Mouse (Mus musculus): Measurements from ENCODE around the gene Usp50.

Usp50 gene

GRCm38 (mm10) chr2:126743389-126743788 is 39.9 kb downstream of the Usp50 start:
- no peak for DNase-seq (ENCODE audit: low read depth in 2 of 2, low spot score in 2 of 2)

- no peak for DNase-seq (ENCODE audit: low read depth in 2 of 2, low spot score in 2 of 2)
These were observed 43.0 kb downstream of the Usp50 start for GRCm38 (mm10) chr2:126740314-126740713.

GRCm38 (mm10) chr2:126735339-126736073 is 47.8 kb downstream of the Usp50 start:
- no peak for DNase-seq (ENCODE audit: low read depth in 2 of 2, low spot score in 2 of 2)

- DNase-seq (ENCODE audit: low read depth in 2 of 2, low spot score in 2 of 2): no peak
These were observed 52.8 kb downstream of the Usp50 start for GRCm38 (mm10) chr2:126730502-126730901.

GRCm38 (mm10) chr2:126729207-126729606 is 54.1 kb downstream of the Usp50 start:
- no peak for DNase-seq (ENCODE audit: low read depth in 2 of 2, low spot score in 2 of 2)

GRCm38 (mm10) chr2:126712950-126713349 is 70.3 kb downstream of the Usp50 start:
- no peak for DNase-seq (ENCODE audit: low read depth in 2 of 2, low spot score in 2 of 2)

GRCm38 (mm10) chr2:126712526-126712925 is 70.7 kb downstream of the Usp50 start:
- no peak for DNase-seq (ENCODE audit: low read depth in 2 of 2, low spot score in 2 of 2)

GRCm38 (mm10) chr2:126708361-126708760 is 74.9 kb downstream of the Usp50 start:
- peak; percentile 8 to 22 for DNase-seq (ENCODE audit: low read depth in 2 of 2, low spot score in 2 of 2)

GRCm38 (mm10) chr2:126707438-126707779 is 75.9 kb downstream of the Usp50 start:
- no peak for DNase-seq (ENCODE audit: low read depth in 2 of 2, low spot score in 2 of 2)

GRCm38 (mm10) chr2:126706759-126707437 is 76.4 kb downstream of the Usp50 start, which contains the start of gene Usp8:
TSS of gene Usp8 (plus strand) at chr2:126707328.
- peak; percentile 90 to 93 for DNase-seq (ENCODE audit: low read depth in 2 of 2, low spot score in 2 of 2)

- DNase-seq (ENCODE audit: low read depth in 2 of 2, low spot score in 2 of 2): no peak
These were observed 88.0 kb downstream of the Usp50 start for GRCm38 (mm10) chr2:126695285-126695684.

GRCm38 (mm10) chr2:126691290-126691689 is 92.0 kb downstream of the Usp50 start:
- no peak for DNase-seq (ENCODE audit: low read depth in 2 of 2, low spot score in 2 of 2)

GRCm38 (mm10) chr2:126682937-126683336 is 100.3 kb downstream of the Usp50 start:
- no peak for DNase-seq (ENCODE audit: low read depth in 2 of 2, low spot score in 2 of 2)

GRCm38 (mm10) chr2:126682333-126682732 is 100.9 kb downstream of the Usp50 start:
- DNase-seq (ENCODE audit: low read depth in 2 of 2, low spot score in 2 of 2): no peak

GRCm38 (mm10) chr2:126677366-126677765 is 105.9 kb downstream of the Usp50 start:
- DNase-seq (ENCODE audit: low read depth in 2 of 2, low spot score in 2 of 2): no peak

- DNase-seq (ENCODE audit: low read depth in 2 of 2, low spot score in 2 of 2): peak in 1 of 2 experiments; percentile 64
These were observed 107.2 kb downstream of the Usp50 start, which contains the start of gene Gabpb1 for GRCm38 (mm10) chr2:126676122-126676515. TSS of gene Gabpb1 (minus strand) at chr2:126676337.

GRCm38 (mm10) chr2:126675169-126676121 is 107.8 kb downstream of the Usp50 start:
- DNase-seq (ENCODE audit: low read depth in 2 of 2, low spot score in 2 of 2): peak; percentile 89 to 91

- DNase-seq (ENCODE audit: low read depth in 2 of 2, low spot score in 2 of 2): peak; percentile 59
These were observed 108.7 kb downstream of the Usp50 start for GRCm38 (mm10) chr2:126674441-126675168.

- peak; percentile 18 to 23 for DNase-seq (ENCODE audit: low read depth in 2 of 2, low spot score in 2 of 2)
These were observed 109.7 kb downstream of the Usp50 start for GRCm38 (mm10) chr2:126673317-126674242.

All from CD8-positive naive resting alpha-beta T cell, adult 2 months (primary cell).